Mouse (Mus musculus) limb, embryonic 14.5 days (tissue): ENCODE data around the gene Sorcs3. TPM values are rescaled to one million over a fixed set of nuclear protein-coding genes. Genes with fewer than 3 reads are reported as not detected.

Source experiments
- ATAC-seq: fragments of 200-750 bp; cut with Nextera tagmentation; 2 replicates; pipeline ENCODE4 v1.8.0; 2017; ENCODE audit warnings: low read depth, moderate number of reproducible peaks, moderate TSS enrichment; ENCODE audit not compliant: low FRiP score
- DNase-seq: peaks from one replicate; pipeline ENCODE4 v3.0.0-alpha.2; 2015; ENCODE audit warnings: low spot score
- H3K27ac ChIP-seq: fragments of 300-500 bp; sonication (generic); replicated peaks from 2 replicates; pipeline ENCODE4 v1.5.1; 2014; ENCODE audit warnings: low read depth, mild to moderate bottlenecking, low read length, moderate library complexity, mixed read lengths
- H3K27me3 ChIP-seq: fragments of 300-500 bp; sonication (generic); 2 replicates; pipeline ENCODE4 v1.6.1; 2014; ENCODE audit warnings: low read length, mixed read lengths; ENCODE audit not compliant: control insufficient read depth, insufficient read depth
- H3K36me3 ChIP-seq: fragments of 300-500 bp; sonication (generic); 2 replicates; pipeline ENCODE4 v1.6.1; 2014; ENCODE audit warnings: mild to moderate bottlenecking, low read length, moderate library complexity, mixed read lengths; ENCODE audit not compliant: control insufficient read depth, insufficient read depth
- H3K4me1 ChIP-seq: fragments of 300-500 bp; sonication (generic); 2 replicates; pipeline ENCODE4 v1.6.1; 2014; ENCODE audit warnings: antibody characterized with exemption, low read length, mixed read lengths; ENCODE audit not compliant: control insufficient read depth, insufficient read depth
- H3K4me2 ChIP-seq: fragments of 300-500 bp; sonication (generic); replicated peaks from 2 replicates; pipeline ENCODE4 v1.6.1; 2014; ENCODE audit warnings: low read depth, mild to moderate bottlenecking, low read length, moderate library complexity; ENCODE audit not compliant: severe bottlenecking
- H3K4me3 ChIP-seq: fragments of 300-500 bp; sonication (generic); replicated peaks from 2 replicates; pipeline ENCODE4 v1.5.1; 2014; ENCODE audit warnings: low read length
- H3K9ac ChIP-seq: fragments of 300-500 bp; sonication (generic); 2 replicates; pipeline ENCODE4 v1.6.1; 2014; ENCODE audit warnings: mild to moderate bottlenecking, low read depth, low read length, moderate library complexity; ENCODE audit not compliant: severe bottlenecking
- H3K9me3 ChIP-seq: fragments of 300-500 bp; sonication (generic); 2 replicates; pipeline ENCODE4 v1.6.1; 2016; ENCODE audit warnings: low read length; ENCODE audit not compliant: control insufficient read depth
- POLR2A ChIP-seq: fragments of 200-500 bp; IDR thresholded peaks from 2 replicates; pipeline ENCODE4 v1.8.0; 2012; ENCODE audit warnings: inconsistent platforms, mild to moderate bottlenecking, moderate library complexity, borderline replicate concordance; ENCODE audit not compliant: insufficient read depth, insufficient read length; ENCODE audit errors: extremely low read depth
- WGBS: fragments of 180-500 bp; shearing (Covaris S2); extraction: QIAGEN DNeasy Blood & Tissue Kit; methylation state at CpG from one replicate; pipeline ENCODE4 v1.1.7; 2014; 5-methylcytosine and 5-hydroxymethylcytosine counted together
- polyA plus RNA-seq, 2 experiments: library from polyadenylated mRNA; depleted of rRNA in 1 of 2; stranded (reverse) in 1 of 2; unstranded in 1 of 2; fragments of >200 nt; fragmentation: Nextera tagmentation in 1 of 2; extraction: Ambion mirVana in 1 of 2; gene quantifications; 2 replicates each; pipeline versions ENCODE4 v1.2.1 to v1.2.3; 2012 to 2014

The Sorcs3 gene
- polyA plus RNA-seq, 2 experiments, result 3.0 to 3.1 TPM

GRCm38 (mm10) chr19:48544294-48544693 is 338.5 kb downstream of the Sorcs3 start:
- H3K9me3 ChIP-seq, result no peaks in the 10 kb centered on the region; the same call in 1 of the 2 replicates

GRCm38 (mm10) chr19:48545421-48546132 is 339.8 kb downstream of the Sorcs3 start:
- DNase-seq (no peak), ATAC-seq (no peak)
- no peak overlapping the region for H3K27ac ChIP-seq
- no peak overlapping the region for H3K4me3 ChIP-seq
- no peak for TF ChIP-seq POLR2A
- no peaks in the 10 kb centered on the region for H3K36me3 ChIP-seq
- no peak overlapping the region for H3K4me2 ChIP-seq
- H3K9me3 ChIP-seq, result no peaks in the 10 kb centered on the region; the same call in 1 of the 2 replicates
- H3K9ac ChIP-seq, result no peak overlapping the region
- no peaks in the 10 kb centered on the region for H3K27me3 ChIP-seq
- WGBS, result 87% methylated on average over 7 of the region's 7 CpGs
- no peaks in the 10 kb centered on the region for H3K4me1 ChIP-seq

More at GRCm38 (mm10) chr19:48544294-48544693, 338.5 kb downstream of the Sorcs3 start:
- H3K4me1 ChIP-seq, result no peaks in the 10 kb centered on the region
- DNase-seq (no peak), ATAC-seq (no peak)
- H3K27me3 ChIP-seq, result no peaks in the 10 kb centered on the region
- H3K4me2 ChIP-seq, result no peak overlapping the region
- no peak overlapping the region for H3K27ac ChIP-seq
- TF ChIP-seq POLR2A, result no peak
- H3K9ac ChIP-seq, result no peak overlapping the region
- no peaks in the 10 kb centered on the region for H3K36me3 ChIP-seq
- no peak overlapping the region for H3K4me3 ChIP-seq

- H3K4me3 ChIP-seq, result no peak overlapping the region
- TF ChIP-seq POLR2A, result no peak
- ATAC-seq (no peak), DNase-seq (no peak)
- H3K27ac ChIP-seq, result no peak overlapping the region
- no peaks in the 10 kb centered on the region for H3K27me3 ChIP-seq
- H3K4me1 ChIP-seq, result no peaks in the 10 kb centered on the region
- H3K9ac ChIP-seq, result no peak overlapping the region
- no peaks in the 10 kb centered on the region; the same call in 1 of the 2 replicates for H3K9me3 ChIP-seq
- 85% methylated on average over 2 of the region's 2 CpGs for WGBS
- no peaks in the 10 kb centered on the region for H3K36me3 ChIP-seq
- no peak overlapping the region for H3K4me2 ChIP-seq
Measured at GRCm38 (mm10) chr19:48546133-48546448, 340.3 kb downstream of the Sorcs3 start.

GRCm38 (mm10) chr19:48548143-48548881 is 342.5 kb downstream of the Sorcs3 start:
- no peaks in the 10 kb centered on the region for H3K27me3 ChIP-seq
- no peaks in the 10 kb centered on the region for H3K36me3 ChIP-seq
- WGBS, result 36% methylated on average over 9 of the region's 9 CpGs
- no peaks in the 10 kb centered on the region; the same call in 1 of the 2 replicates for H3K9me3 ChIP-seq
- ATAC-seq (no peak), DNase-seq (no peak)
- TF ChIP-seq POLR2A, result no peak
- no peak overlapping the region for H3K4me2 ChIP-seq
- no peak overlapping the region for H3K9ac ChIP-seq
- no peaks in the 10 kb centered on the region for H3K4me1 ChIP-seq
- no peak overlapping the region for H3K27ac ChIP-seq
- no peak overlapping the region for H3K4me3 ChIP-seq

- H3K36me3 ChIP-seq, result no peaks in the 10 kb centered on the region
- no peak overlapping the region for H3K27ac ChIP-seq
- H3K4me3 ChIP-seq, result no peak overlapping the region
- H3K4me1 ChIP-seq, result no peaks in the 10 kb centered on the region
- H3K27me3 ChIP-seq, result no peaks in the 10 kb centered on the region
- DNase-seq (no peak), ATAC-seq (no peak)
- H3K4me2 ChIP-seq, result no peak overlapping the region
- no peaks in the 10 kb centered on the region for H3K9me3 ChIP-seq
- TF ChIP-seq POLR2A, result no peak
- no peak overlapping the region for H3K9ac ChIP-seq
- WGBS, result 32% methylated on average over 2 of the region's 2 CpGs
Measured at GRCm38 (mm10) chr19:48559432-48559831, 353.6 kb downstream of the Sorcs3 start.
